Mouse (Mus musculus) bone marrow, adult 2 months (tissue): ENCODE measurements at regions not wholly inside any gene's neighbourhood (a gene's known extent, or its start where the extent isn't known, plus 50 kb on each side); places are given as distances from the start of the nearest gene placed in this dataset.

Experiments
- CTCF ChIP-seq: fragments of 200-500 bp; IDR thresholded peaks from 2 replicates; pipeline ENCODE4 v1.5.1; 2011; ENCODE audit warnings: low read length, control low read depth; ENCODE audit not compliant: control insufficient read depth, insufficient read depth
- POLR2A ChIP-seq: fragments of 200-500 bp; IDR thresholded peaks from 2 replicates; pipeline ENCODE4 v1.6.1; 2011; ENCODE audit warnings: low read depth, mild to moderate bottlenecking, control low read depth, low read length, borderline replicate concordance; ENCODE audit not compliant: control insufficient read depth

- no peak for TF ChIP-seq CTCF
- no peak for TF ChIP-seq POLR2A
These were observed 413.4 kb upstream of the Hnrnpa3 start for GRCm38 (mm10) chr2:75245662-75246061.
